Mouse (Mus musculus) gonadal fat pad, adult 2 months (tissue): Measurements from ENCODE around the gene Acsl6. TPM values are rescaled to one million over a fixed set of nuclear protein-coding genes. Genes with fewer than 3 reads are reported as not detected.
"Not testable (repeated sequence)": the region's sequence is repeated elsewhere in the genome, so short reads cannot be mapped to it uniquely, and the experiment has no call there.

ENCODE experiments used
- DNase-seq: peaks from one replicate; pipeline ENCODE4 v3.0.0-alpha.2; 2012; ENCODE audit warnings: low read depth
- polyA plus RNA-seq: library from polyadenylated mRNA; depleted of rRNA; stranded (reverse); fragments of >200 nt; gene quantifications from 2 replicates; pipeline ENCODE4 v1.2.3, GENCODE M21; 2012; rRNA removed

The Acsl6 gene
- 0.69 and 0.82 TPM in 2 replicates for polyA plus RNA-seq

GRCm38 (mm10) chr11:54303728-54304470 lies at the start of gene Acsl6:
TSS of gene Acsl6 (plus strand) at chr11:54303798.
- DNase-seq: no peak

DNA sequence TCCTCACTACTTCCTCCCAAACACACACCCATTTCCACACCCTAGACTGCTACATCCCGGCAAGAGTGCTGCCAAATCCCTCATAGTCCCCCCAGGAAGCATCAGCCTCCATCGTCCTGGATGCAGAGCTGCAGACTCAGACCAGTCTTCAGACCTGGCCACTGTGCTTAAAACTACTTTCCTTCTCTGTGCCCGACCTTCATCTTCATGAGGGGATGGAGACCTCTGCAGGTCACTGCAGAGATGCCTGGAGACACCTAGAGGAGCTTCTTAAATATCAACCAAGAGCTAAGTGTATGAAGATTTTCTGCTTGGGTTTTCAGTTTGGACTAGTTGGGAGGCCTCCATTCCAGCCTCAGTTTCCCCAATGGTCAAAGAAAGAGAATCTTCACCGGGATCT lies 49.5 kb upstream of the Acsl6 start:
- DNase-seq: no peak

GRCm38 (mm10) chr11:54256624-54257376 lies 46.8 kb upstream of the Acsl6 start:
- peak; percentile 2 for DNase-seq

DNA sequence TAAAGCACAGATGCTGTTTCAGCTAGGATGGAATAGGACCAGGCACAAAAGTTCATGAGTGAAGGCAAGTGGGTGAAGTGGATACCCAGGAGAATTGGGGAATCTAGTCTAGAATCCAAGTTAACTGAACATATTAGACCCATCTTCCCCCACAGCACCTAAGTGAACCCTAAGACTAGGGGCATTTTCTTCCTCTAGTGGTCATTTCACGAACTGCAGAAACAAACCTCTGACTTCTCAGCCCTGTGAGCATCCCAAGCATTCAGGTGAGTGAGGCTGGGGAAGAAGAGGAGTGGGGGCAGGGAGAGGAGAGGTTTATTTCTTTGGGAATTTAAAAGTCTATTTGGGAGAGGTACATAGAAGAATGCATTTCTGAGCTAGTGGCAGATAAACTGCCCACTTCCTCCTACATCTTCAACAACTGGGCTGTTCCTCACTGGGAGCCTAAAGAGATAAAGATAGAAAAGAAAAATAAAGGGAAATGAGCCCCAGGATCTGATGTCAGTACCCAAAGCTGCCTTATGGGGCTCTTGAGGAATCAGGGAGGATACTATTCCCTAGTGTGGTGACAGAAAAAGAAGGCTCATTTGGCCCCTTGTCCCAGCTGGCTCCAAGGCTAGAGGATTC lies 40.1 kb upstream of the Acsl6 start:
- no peak for DNase-seq

DNA sequence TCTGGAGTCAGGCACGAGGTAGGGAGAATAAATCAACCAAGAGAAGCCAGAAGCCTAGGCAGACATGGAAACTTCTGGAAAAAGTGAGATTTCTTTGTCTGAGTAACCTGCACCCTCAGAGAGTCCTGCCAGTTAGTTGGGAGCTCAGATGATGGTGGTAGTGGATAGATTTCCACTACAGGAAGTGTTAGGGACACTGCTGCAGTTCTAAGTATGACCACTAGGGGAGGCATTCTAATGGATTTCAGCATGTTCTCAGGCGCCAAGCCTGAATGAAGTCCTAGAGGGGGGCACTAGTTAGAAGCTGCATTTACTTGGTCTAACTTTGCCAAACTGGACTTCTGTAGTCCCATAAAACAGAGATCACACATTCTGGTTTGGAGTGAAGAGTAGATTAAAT lies 39.1 kb upstream of the Acsl6 start:
- peak; percentile 3 for DNase-seq

- no peak for DNase-seq
These were observed 36.4 kb upstream of the Acsl6 start, which contains the start of gene Il3 for GRCm38 (mm10) chr11:54267177-54267576. TSS of gene Il3 (minus strand) at chr11:54267277.

DNA sequence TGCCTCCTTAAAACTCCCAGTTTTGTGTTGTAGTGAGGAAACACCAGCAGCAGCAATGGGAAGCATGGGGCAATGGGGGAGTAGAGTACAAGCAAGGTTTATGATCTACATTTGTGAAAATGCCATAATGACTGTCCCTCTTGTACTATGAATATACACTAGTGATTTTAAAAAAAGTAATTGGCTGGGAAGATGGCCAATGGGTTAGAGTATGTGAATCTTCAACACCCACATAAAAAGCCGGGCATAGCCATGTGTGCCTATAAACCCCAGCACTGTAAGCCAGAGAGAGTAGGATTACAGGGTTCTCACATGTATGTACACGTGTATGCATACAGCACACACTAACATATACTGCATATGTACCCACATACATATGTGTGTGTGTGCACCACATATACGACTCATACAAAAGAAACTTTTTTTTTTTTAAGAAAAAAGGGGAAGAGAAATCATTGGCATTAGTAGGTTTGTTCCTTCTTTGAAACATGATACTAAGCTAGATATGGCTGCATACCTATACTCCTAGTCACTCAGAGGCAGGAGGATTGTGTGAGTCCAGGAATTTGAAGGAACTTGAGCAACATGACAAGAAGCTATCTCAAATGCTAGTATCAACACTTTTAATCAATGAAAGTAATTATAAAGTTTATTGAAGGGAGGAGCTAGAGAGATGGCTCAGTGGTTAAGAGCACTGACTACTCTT lies 34.3 kb upstream of the Acsl6 start:
- DNase-seq: no peak

- no peak for DNase-seq
These were observed 32.1 kb upstream of the Acsl6 start for GRCm38 (mm10) chr11:54271437-54271949.

DNA sequence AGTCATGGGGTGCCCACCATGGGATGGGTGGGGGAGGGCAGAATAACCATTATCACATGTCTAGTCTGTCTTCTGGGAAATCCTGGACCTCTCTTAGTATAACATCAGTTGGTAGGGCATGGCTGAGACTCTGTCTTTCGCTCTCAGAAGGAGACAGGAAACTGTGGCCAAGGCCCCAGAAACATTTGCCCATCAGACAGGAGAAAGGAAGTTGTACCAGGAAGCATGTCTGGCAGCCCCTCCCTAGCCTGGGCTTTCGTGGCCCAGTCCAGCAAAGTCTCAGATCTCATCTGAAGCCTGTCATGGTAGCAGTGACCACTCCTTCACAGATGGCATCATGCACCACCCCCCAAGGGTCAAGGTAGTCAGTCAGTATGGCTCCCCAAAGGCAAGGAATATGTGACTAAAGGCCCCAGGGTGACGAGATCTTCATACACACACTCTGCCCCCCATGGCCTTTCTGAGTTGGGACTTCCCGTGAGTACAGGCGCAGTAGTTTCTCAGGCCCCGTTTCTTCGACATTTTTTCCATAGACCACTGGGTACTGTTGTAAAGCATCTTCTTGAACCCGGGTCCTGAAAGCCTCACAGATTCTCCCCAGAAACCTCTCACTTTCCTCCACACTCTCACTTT lies 15.7 kb upstream of the Acsl6 start:
- no peak for DNase-seq

GRCm38 (mm10) chr11:54292163-54292562 lies 11.4 kb upstream of the Acsl6 start:
- no peak for DNase-seq

DNA sequence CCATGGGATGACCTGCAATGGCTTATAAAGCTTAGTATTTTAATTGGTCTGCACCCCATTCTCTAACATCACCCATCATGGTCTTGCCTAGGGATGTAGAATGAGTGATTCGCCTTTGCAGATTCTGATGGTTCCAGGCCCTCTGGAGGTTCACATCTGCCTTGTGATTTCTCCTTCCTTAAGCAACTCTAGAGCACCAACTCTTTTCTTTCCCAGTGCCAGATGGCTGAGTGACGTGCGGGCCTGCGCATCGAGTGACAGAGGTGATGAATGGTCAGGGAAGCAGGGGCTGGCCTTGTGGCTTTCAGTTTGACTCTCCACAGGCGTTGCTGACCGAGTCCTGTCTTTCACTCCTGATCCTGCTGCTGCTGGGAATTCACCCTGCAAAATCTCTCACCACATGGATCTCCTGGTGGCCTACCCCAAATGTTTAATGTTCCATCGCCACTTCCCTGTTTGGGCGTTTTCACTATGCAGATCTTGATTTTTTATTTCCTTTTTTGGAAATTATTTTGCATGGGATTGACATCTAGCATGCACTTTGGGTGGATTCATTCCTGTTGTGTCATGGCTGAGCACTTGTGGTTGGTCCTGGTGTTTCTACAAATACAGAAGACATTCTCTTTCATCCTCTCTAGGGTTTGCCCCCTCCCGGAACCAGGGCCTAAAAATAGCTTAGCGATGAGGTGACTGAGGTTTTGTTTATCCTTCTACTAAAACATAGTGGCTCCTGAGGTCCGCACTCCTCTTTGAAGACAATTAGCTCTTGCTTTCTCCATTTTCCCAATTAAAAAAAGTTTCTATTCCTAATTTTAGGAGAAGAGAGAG lies 9.4 kb upstream of the Acsl6 start:
- DNase-seq: no peak

GRCm38 (mm10) chr11:54295971-54296370 lies 7.6 kb upstream of the Acsl6 start:
- DNase-seq: no peak

GRCm38 (mm10) chr11:54296734-54297133 lies 6.9 kb upstream of the Acsl6 start:
- DNase-seq: no peak

DNA sequence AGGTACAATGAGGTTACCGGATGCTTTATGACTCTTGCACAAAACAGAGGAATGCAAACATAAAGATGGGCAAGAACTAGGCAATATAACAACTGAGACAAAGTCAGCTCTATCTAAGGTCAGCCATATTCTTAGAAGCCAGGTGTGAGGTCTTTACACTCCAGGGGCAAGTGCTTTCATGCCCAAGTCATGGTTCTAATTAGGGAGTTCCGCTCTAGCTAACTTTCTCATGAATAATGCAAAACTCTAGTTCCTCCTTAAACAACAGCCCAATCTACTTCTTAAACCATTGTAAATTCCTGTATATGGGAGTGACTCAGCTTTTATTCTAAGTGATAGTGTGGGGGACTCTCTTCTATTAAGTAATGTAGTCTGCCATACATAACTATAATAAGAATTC lies 6.1 kb upstream of the Acsl6 start:
- not testable (repeated sequence) for DNase-seq

DNA sequence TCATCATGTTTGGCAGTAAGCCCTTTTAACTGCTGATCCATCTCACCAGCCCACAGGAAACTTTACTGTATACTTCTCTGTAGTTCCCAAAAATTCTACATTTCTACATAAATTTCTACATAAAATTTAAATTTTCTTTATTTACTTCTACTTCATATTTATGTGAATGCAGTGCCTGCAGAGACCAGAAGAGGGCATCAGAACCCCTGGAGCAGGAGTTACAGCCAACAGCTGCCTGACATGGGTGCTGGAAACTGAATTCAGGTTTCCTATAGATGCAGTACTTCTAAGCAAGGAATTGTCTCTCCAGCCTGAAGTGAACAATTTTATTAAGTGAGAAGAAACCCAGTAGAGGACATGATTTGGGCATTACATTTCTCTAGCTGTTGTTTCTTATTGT lies 4.8 kb upstream of the Acsl6 start:
- DNase-seq: no peak

GRCm38 (mm10) chr11:54301994-54302393 lies 1.6 kb upstream of the Acsl6 start:
- DNase-seq: no peak

GRCm38 (mm10) chr11:54302606-54303005 lies 992 bp upstream of the Acsl6 start:
- no peak for DNase-seq

DNA sequence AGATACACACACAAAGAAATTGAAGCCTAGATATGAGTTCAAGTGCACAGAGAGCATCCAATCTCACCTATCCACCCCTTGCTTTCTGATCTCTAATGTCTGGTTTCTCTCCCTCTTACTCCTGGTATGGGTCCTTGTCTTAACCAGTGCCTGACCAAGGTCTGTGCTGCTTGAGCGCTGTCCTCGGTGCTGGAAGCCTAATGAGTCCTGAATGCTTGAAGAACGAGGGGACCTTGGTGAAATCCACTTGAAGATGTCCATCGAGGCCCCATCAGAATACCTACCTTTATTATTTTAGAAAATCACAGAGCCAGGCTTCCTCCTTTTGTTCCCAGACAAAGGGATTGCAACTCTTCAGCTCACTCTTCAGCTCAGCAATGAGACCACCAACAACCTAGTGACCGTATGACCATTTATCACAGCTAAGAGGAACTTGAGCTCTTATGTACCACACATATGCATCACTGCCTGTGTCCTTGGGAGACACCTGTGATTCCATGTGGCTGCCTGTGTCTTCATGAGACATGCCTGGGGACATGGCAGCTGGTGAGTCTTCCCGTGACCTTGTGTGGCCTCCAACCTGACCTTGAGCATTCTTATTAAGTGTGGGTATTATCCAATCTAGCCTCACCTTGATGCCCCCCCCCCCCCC lies 396 bp upstream of the Acsl6 start:
- no peak for DNase-seq

GRCm38 (mm10) chr11:54304471-54304873 lies 874 bp downstream of the Acsl6 start:
- DNase-seq: no peak

DNA sequence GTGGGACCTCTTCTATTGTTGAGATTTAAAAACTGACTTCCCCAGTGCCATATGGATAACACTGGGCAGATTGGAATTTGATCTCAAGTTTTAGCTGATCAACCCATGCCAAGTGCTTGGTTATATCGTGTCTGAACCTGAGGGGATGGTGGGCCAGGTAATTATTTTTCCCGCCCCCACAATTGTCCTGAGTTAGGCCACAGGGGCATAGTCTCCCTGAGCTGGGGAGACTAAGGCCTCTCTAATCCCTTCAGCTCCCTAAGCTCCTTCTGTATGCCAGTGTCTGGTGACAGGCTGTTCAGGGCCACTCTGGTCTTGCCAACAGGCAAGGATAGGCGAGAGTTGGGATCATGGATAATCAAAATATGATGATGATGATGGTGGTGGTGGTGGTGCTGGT lies 1.7 kb downstream of the Acsl6 start:
- no peak for DNase-seq
